Mouse (Mus musculus) Patski (cell line): ENCODE data around the gene Habp2. TPM values are rescaled to one million over a fixed set of nuclear protein-coding genes. Genes with fewer than 3 reads are reported as not detected.

ENCODE experiments used
- ATAC-seq: fragments of 100-300 bp; one replicate; pipeline ENCODE4 v1.8.0; 2021
- CTCF ChIA-PET: fragments of 350-600 bp; sonication (Branson Sonifier 250); formaldehyde crosslinking; loops from one replicate; lab custom pipeline; 2022; ENCODE audit warnings: inconsistent platforms; lab: Charles Lee
- POLR2A ChIA-PET: fragments of 350-600 bp; sonication (Branson Sonifier 250); formaldehyde crosslinking; loops from one replicate; lab custom pipeline; 2022; ENCODE audit warnings: antibody characterized with exemption, inconsistent platforms; lab: Charles Lee
- DNase-seq: peaks from one replicate; pipeline ENCODE4 v3.0.0-alpha.2; 2011; ENCODE audit warnings: low read depth, low spot score
- H3K27me3 ChIP-seq: fragments of 371-371 bp; one replicate; pipeline ENCODE4 v1.5.1; 2021
- CTCF ChIP-seq: fragments of 100-300 bp; IDR thresholded peaks from one replicate; pipeline ENCODE4 v1.5.1; 2021
- in situ Hi-C: fragments of 300-500 bp; cut with MboI; formaldehyde crosslinking; loops from 3 replicates; pipeline ENCODE4 v1.11.1; 2018; ENCODE audit warnings: low pct_unique_long_range_greater_than_20kb, mixed read lengths
- polyA plus RNA-seq: library from polyadenylated mRNA; unstranded; gene quantifications from one replicate; pipeline ENCODE4 v1.2.3, GENCODE M21; 2021

The Habp2 gene
- 5.8 TPM for polyA plus RNA-seq

DNA sequence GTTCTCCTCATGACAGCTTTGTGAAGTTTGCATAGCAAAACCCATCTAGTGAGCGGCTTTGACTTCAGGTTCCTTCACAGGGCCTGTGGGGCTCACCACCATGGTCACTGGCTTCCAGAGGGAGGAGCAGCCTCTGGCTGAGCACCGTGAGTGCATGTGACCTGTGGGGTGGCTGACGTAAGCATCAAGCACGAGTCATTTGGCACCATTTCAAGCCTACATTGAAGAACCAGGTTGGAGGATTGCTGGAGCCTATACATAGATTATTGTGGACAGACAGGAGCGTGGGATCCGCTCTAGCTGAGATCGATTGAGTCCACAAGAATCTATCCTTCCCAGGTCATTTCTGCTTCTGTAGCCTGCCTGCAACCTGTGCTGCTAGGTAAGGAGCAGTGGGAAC lies at the start of gene Habp2:
TSS of gene Habp2 (plus strand) at position 272 of the 400 bp plus-strand sequence.
- CTCF ChIA-PET: interaction anchor here (1.0 kb wide), 1 partner anchor 8 kb away, joined by 4 read pairs; no protein-coding TSS in a partner anchor
- in situ Hi-C loops: no loop called here
- no peak for DNase-seq

GRCm38 (mm10) chr19:56238501-56238900 lies 48.4 kb upstream of the Habp2 start:
- ChIA-PET POLR2A (no interaction called here), CTCF (interaction anchor here (2.2 to 3.6 kb wide), 2 partner anchors 10 to 17 kb away, joined by 10 to 16 read pairs; no protein-coding TSS in a partner anchor)
- TF ChIP-seq CTCF: no peak
- H3K27me3 ChIP-seq: peaks cover 63% of the 10 kb centered on the region
- in situ Hi-C loops: no loop called here
- no peak for ATAC-seq
- no peak for DNase-seq

More for the DNA sequence above, at the start of gene Habp2:
- POLR2A ChIA-PET: no interaction called here
- TF ChIP-seq CTCF: no peak
- peaks cover 19% of the 10 kb centered on the region for H3K27me3 ChIP-seq
- ATAC-seq: no peak

GRCm38 (mm10) chr19:56245201-56245600 lies 41.7 kb upstream of the Habp2 start:
- in situ Hi-C loops: no loop called here
- ATAC-seq: no peak

GRCm38 (mm10) chr19:56252815-56253214 lies 34.1 kb upstream of the Habp2 start:
- no peak for ATAC-seq
- POLR2A ChIA-PET: interaction anchor here (0.6 to 1.4 kb wide), 2 partner anchors 38 to 59 kb away, joined by 3 to 5 read pairs; no protein-coding TSS in a partner anchor
- no peak for DNase-seq
- in situ Hi-C loops: loop anchor here (5.0 kb wide), 1 partner anchor 916 kb away; no protein-coding TSS in a partner anchor
- CTCF ChIA-PET: interaction anchor here (1.0 to 1.7 kb wide), 3 partner anchors 18 to 920 kb away, joined by 3 to 4 read pairs (median 3); no protein-coding TSS in a partner anchor
- no peak for TF ChIP-seq CTCF
- H3K27me3 ChIP-seq: peaks cover 24% of the 10 kb centered on the region

More at GRCm38 (mm10) chr19:56245201-56245600, 41.7 kb upstream of the Habp2 start:
- POLR2A ChIA-PET: no interaction called here
- no peak for TF ChIP-seq CTCF
- CTCF ChIA-PET: no interaction called here
- peaks cover 33% of the 10 kb centered on the region for H3K27me3 ChIP-seq
- no peak for DNase-seq

- in situ Hi-C loops: loop anchor here (5.0 kb wide), 1 partner anchor 916 kb away; no protein-coding TSS in a partner anchor
- CTCF ChIA-PET: no interaction called here
- H3K27me3 ChIP-seq: peaks cover 20% of the 10 kb centered on the region
- DNase-seq: no peak
- POLR2A ChIA-PET: interaction anchor here (0.6 kb wide), 1 partner anchor 59 kb away, joined by 3 read pairs; no protein-coding TSS in a partner anchor
- no peak for TF ChIP-seq CTCF
- ATAC-seq: no peak
These were observed 33.7 kb upstream of the Habp2 start for GRCm38 (mm10) chr19:56253271-56253670.

DNA sequence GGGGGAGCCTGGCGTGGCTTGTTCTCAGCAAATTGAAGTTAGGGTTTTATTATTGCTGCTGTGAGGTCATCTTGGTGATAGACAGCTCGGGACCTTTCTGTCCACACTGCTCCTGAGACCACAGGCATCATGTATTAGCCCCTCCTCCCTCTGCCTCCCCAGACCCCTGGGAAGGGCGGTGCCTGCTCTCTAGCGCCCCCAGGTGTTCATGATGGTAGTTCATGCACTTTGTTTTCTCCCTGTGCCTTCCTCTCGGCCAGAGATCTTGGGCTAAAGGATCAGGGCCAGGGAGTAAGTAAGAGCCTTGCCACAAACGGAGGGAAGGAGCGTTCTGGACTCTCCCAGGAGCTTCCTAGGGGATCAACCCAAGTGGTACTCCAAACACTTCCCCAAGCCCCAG lies 32.2 kb upstream of the Habp2 start:
- DNase-seq (no peak), ATAC-seq (no peak)
- TF ChIP-seq CTCF: peak; percentile 63
- in situ Hi-C loops: loop anchor here (5.0 kb wide), 1 partner anchor 917 kb away; no protein-coding TSS in a partner anchor
- CTCF ChIA-PET: interaction anchor here (0.7 to 2.3 kb wide), 9 partner anchors 9 to 90 kb away, joined by 3 to 10 read pairs (median 5); no protein-coding TSS in a partner anchor
- POLR2A ChIA-PET: no interaction called here
- H3K27me3 ChIP-seq: peaks cover 21% of the 10 kb centered on the region

DNA sequence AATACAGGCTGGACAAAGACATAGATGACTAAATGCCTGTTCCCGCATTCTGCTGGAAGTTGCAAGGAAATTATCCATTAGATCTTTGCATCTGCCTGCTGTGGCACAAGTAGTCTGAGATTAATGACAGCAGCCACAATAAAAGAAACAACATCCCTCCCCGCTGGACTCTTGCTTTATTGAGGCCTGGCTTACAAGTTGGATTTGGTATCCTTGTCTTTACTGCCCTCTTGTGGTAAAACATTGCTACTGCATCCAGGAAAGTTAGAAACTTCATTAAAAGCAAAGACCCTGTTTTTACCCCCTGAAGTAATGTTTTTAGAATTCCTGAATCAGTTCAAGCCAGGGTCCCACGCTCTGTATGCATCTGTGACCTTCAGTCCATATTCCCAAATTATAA lies 31.4 kb upstream of the Habp2 start:
- DNase-seq: peak; percentile 4
- ATAC-seq: no peak
- in situ Hi-C loops: no loop called here
- peaks cover 28% of the 10 kb centered on the region for H3K27me3 ChIP-seq
- POLR2A ChIA-PET: no interaction called here
- TF ChIP-seq CTCF: peak; percentile 86
- CTCF ChIA-PET: interaction anchor here (0.7 to 2.3 kb wide), 11 partner anchors 9 to 90 kb away, joined by 3 to 10 read pairs (median 3); no protein-coding TSS in a partner anchor

DNA sequence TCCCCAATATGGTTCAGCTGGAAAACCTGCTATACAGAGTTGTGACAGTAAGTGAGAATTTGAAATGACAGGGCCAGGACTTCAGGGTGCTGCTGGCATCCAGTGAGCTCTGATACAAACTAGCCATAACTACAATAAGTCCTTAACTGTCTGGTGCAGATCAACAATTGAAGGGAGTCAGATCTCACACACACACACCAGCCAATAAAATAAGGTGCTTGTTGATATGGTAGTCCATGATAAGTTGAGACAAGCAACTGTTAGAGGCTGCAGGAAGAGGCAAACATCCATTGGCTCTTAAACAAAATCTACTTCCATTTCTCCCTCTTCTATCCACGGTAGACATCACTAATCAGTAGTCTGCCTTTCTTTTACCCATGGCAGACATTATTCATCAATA lies 30.7 kb upstream of the Habp2 start:
- DNase-seq (no peak), ATAC-seq (no peak)
- H3K27me3 ChIP-seq: peaks cover 27% of the 10 kb centered on the region
- POLR2A ChIA-PET: no interaction called here
- CTCF ChIA-PET: interaction anchor here (1.1 to 2.3 kb wide), 9 partner anchors 8 to 55 kb away, joined by 3 to 10 read pairs (median 5); no protein-coding TSS in a partner anchor
- no peak for TF ChIP-seq CTCF
- in situ Hi-C loops: no loop called here

DNA sequence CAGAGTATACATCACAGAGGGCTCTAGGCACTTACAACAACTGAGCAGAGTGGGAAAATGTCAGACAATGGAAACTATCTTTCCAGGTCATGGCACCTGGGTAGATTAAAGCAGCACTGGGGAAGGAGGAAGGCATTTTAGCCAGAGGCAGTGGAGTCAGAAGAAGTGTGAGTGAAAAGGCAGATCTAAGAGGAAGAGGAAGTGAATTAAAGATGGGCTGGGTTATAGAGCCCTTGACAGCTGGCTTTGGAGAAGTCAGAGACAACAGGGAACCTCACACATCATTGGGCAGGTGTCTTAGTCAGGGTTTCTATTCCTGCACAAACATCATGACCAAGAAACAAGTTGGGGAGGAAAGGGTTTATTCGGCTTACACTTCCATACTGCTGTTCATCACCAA lies 30.2 kb upstream of the Habp2 start:
- ChIA-PET POLR2A (no interaction called here), CTCF (interaction anchor here (1.1 to 2.2 kb wide), 3 partner anchors 15 to 37 kb away, joined by 3 to 7 read pairs (median 5); no protein-coding TSS in a partner anchor)
- peaks cover 27% of the 10 kb centered on the region for H3K27me3 ChIP-seq
- no peak for TF ChIP-seq CTCF
- in situ Hi-C loops: no loop called here
- DNase-seq (no peak), ATAC-seq (no peak)

- peaks cover 34% of the 10 kb centered on the region for H3K27me3 ChIP-seq
- in situ Hi-C loops: no loop called here
- TF ChIP-seq CTCF: no peak
- no peak for DNase-seq
- ATAC-seq: no peak
- ChIA-PET POLR2A (no interaction called here), CTCF (interaction anchor here (1.2 to 2.4 kb wide), 2 partner anchors 8 to 14 kb away, joined by 3 to 6 read pairs; no protein-coding TSS in a partner anchor)
These were observed 23.2 kb upstream of the Habp2 start for GRCm38 (mm10) chr19:56263696-56264095.

DNA sequence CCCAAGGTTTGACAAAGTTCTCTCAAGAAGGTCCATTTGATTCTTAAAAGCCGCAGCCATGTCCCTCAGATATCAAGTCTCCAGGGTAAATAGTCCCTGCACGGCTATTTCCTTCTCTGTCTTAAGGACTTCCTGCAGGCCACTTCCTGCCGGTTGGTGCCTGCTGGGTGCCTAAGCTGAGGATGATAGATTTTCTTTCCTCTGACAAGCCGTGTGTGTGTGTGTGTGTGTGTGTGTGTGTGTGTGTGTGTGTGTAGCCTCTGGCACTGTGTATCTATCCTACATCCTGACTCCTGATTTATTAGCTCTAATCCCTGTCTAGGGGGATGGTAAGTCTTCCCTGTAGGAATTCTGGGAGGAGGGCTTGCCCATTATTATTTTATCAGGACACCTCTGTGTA lies 22.8 kb upstream of the Habp2 start:
- ChIA-PET CTCF (interaction anchor here (1.2 to 2.4 kb wide), 2 partner anchors 9 to 14 kb away, joined by 3 to 6 read pairs; no protein-coding TSS in a partner anchor), POLR2A (no interaction called here)
- no peak for ATAC-seq
- DNase-seq: no peak
- in situ Hi-C loops: no loop called here
- TF ChIP-seq CTCF: no peak
- peaks cover 34% of the 10 kb centered on the region for H3K27me3 ChIP-seq
